Mouse (Mus musculus): Measurements from ENCODE around the gene Lrrc8b.

Lrrc8b gene

GRCm38 (mm10) chr5:105418851-105419250 is 3.3 kb downstream of the Lrrc8b start:
- DNase-seq (ENCODE audit: low spot score in 2 of 2): no peak

DNA sequence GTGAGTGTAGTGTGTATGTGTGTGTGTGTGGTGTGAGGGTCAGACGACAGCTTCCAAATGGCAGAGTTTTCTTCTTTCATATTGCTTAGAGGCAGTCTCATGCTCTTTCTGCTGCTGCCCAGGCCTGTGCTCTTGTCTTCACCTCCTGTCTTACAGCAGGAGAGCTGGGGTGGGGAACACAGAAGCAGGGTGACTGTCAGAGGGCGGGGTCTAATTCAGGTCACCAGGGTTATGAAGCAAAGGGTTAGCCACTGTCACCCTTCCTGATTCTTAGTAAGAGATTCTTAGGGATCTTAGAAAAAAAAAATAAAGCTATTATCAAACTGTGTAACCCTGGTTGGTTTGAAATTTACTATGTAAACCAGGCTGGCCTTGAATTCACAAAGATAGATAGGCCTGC is 10.0 kb downstream of the Lrrc8b start:
- no peak for DNase-seq (ENCODE audit: low spot score in 2 of 2)

DNA sequence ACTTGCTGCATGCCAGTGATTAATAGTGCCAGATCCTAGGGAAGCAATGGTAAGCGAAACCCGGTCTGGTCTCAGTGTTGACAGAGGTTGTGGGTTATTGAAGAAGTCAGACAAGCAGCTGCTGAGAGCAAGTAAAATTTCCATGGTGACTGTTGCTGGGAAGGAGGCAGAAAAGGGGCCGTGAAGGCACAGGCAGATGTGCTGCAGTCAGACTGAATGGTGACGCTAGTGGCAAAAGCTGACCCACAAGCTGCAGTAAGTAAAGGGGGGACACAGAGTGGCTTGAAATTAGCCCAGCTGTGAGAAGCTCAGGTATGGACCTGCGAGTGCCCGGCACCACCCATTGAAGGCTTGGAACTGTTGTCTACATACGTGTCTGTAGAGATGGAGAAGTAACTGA is 11.8 kb downstream of the Lrrc8b start:
- no peak for DNase-seq (ENCODE audit: low spot score in 2 of 2)

- DNase-seq (ENCODE audit: low spot score in 2 of 2): no peak
Observed at GRCm38 (mm10) chr5:105428265-105428974, 12.8 kb downstream of the Lrrc8b start.

DNA sequence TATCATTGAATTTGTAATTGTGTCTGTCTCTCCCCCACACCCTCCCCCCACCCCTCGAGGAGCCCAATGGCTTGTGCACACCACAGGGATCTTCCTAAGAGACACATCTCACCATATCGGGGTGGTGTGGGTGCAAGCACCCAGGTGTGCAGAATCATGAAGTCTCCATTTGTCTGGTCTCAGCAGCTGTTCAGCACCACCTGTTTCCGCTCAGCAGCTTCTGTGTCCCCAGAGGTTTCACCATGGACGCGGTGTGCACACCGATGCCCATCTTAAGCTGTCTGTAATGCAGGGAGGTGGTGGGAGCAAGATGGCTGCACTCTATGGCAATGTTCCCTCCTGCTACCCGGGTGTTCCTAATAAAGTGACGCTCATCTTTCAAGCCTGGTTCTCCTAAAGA is 14.6 kb downstream of the Lrrc8b start:
- DNase-seq (ENCODE audit: low spot score in 2 of 2): peak in 1 of 2 experiments; percentile 37

DNA sequence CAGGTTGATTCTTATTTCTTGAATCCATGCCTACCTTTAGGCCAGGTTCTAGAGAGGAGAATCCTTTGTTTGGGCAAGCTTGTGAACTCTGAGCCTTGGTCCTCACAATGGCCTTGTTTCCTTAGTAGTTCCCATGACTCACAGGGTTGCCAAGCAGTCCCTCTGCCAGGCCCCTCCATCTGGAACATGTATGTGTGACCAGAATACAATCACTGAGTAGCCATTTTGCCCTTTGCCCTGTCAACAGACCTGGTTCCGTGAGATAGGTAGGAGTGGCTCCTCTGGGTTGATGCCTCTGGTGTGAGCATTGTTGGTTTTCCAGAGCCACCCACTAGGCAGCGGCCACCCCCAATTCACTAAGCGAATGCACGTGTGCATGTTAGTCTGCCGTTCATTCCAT is 24.0 kb downstream of the Lrrc8b start:
- no peak for DNase-seq (ENCODE audit: low spot score in 2 of 2)

DNA sequence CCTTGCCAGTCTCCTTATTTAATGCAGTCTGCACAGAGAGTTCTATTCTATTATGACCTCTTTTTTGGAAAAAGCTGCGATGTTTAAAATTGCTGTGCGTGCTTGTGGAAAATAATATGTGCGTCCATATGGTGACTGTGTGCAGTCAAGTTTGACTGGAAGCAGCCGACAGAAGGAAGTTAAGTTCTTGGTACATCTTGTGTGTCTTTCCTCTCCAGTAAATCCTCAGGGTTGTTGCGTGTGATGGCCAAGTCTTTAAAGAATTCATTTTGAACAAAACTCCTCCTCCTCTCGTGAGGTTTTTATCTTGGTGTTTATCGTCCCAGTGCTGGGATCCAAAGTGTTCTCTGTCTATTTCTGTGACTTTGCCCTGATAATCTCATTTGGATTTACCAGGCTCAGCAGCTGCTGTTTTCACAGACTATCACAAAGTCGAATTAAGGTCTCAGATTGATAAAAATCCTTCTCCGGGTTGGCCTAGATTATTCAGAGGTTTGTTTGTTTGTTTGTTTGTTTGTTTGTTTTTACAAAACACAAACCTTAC is 25.5 kb downstream of the Lrrc8b start:
- DNase-seq (ENCODE audit: low spot score in 2 of 2): no peak

DNA sequence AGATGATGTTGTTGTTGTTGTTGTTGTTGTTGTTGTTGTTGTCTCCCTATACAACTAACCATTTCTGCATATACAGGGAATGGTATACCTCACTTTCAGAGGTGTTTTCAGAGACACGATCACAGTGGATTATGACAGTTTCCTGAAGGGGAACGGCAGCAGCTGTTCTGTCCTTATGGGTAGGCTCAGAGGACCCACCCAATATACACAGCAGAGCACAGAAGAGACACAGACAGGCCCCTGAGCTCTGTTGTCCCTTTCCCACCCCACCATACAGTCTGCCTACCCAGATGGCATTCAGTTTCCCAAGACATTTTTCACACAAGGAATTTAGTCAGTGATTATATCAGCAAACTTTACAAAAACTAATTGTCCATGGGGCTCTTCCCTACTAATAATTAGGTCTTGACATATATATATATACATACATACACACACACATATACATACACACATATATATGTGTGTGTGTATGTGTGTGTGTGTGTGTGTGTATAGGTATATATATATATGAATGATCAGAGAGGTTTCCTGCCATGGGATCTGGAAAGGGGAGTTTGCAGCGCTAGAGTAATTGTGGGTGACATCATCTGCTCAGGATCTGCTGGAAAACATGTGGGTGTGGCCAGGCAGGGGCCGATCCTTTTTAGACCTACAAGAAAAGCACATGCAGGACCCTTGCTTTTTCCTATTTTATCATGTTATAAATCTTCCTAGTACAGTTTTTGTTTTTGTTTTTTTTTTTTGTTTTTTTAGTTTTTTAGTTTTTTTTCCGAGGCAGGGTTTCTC is 26.8 kb downstream of the Lrrc8b start:
- DNase-seq (ENCODE audit: low spot score in 2 of 2): no peak

DNA sequence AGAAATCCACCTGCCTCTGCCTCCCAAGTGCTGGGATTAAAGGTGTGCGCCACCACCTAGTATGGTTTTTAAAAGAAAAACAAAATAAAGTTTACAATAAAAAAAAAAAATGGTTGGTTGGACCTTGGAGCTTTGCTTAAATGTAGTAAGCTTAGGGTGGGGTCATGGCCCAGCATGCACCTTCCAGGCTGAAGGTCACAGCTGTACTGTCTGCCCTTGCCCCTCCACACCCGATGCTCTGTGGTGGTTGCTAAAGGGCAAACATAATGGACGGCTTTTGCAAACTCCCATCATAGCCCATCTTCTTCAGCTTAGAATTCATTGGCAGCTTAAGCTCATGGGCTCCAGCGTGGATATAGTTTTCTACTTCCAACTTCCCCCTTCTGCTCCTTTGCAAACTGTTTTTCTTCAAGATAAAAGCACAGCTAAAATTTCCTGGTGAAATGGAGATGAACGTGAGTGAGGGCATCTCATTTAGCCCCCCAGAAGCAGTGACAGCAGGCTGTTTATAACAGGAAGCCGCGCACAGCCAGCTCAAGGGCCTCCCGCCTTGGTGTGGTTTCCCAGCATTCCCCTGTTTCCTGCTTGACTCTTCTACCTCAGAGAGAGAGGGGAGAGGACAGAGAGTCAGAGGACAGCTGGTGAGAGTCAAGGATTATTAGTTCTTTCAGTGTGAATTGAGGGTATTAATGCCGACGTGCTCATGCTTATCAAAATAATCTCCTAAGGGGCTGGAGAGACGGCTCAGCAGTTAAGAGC is 27.7 kb downstream of the Lrrc8b start:
- peak in 1 of 2 experiments; percentile 53 for DNase-seq (ENCODE audit: low spot score in 2 of 2)

- no peak for DNase-seq (ENCODE audit: low spot score in 2 of 2)
Observed at GRCm38 (mm10) chr5:105445686-105446085, 30.1 kb downstream of the Lrrc8b start.

- no peak for DNase-seq (ENCODE audit: low spot score in 2 of 2)
Observed at GRCm38 (mm10) chr5:105454105-105454504, 38.5 kb downstream of the Lrrc8b start.

GRCm38 (mm10) chr5:105459077-105459476 is 43.5 kb downstream of the Lrrc8b start:
- DNase-seq (ENCODE audit: low spot score in 2 of 2): no peak

- no peak for DNase-seq (ENCODE audit: low spot score in 2 of 2)
Observed at GRCm38 (mm10) chr5:105460551-105460950, 45.0 kb downstream of the Lrrc8b start.

- DNase-seq (ENCODE audit: low spot score in 2 of 2): no peak
Observed at GRCm38 (mm10) chr5:105461076-105461475, 45.5 kb downstream of the Lrrc8b start.

- DNase-seq (ENCODE audit: low spot score in 2 of 2): no peak
Observed at GRCm38 (mm10) chr5:105464671-105465070, 49.1 kb downstream of the Lrrc8b start.

DNA sequence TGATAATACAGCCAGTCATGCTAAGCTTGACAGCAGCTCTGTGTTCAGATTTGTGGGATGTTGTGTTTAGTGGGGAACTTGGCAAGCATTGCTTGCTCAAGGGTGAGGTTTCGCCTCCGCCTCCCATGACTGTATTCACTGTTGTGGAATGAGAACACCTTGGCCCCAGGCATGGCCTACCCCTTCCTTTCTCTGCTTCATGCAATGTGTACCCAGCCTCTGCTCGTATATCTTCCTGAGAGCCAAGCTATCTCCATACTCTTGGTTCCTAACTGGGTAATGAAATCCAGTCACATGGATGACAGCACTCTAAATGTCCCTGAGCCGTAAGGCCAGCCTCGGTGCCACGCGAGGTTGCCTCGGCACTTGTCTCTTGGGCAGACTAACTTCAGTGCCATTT is 50.0 kb downstream of the Lrrc8b start:
- DNase-seq (ENCODE audit: low spot score in 2 of 2): no peak

- no peak for DNase-seq (ENCODE audit: low spot score in 2 of 2)
Observed at GRCm38 (mm10) chr5:105466471-105466902, 50.9 kb downstream of the Lrrc8b start.

DNA sequence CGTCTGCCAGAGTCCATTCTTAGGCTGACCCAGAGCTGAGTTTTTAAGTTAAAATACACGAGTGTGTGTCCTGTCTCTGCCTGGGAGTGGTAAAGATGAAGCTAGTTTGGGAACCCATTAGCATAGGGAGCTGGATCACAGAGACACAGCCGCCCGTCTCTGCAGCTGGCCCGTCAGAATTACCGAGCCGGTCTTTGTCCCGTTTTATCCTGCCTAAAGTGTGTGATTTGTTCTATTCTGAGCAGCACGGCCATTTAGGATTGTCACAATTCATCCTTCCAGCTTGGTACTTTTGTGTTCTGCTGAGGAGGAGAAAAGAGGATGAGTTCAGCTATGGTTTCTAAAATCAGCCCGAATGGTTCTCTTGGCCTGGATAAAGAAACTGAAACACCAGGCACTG is 51.7 kb downstream of the Lrrc8b start:
- no peak for DNase-seq (ENCODE audit: low spot score in 2 of 2)

DNA sequence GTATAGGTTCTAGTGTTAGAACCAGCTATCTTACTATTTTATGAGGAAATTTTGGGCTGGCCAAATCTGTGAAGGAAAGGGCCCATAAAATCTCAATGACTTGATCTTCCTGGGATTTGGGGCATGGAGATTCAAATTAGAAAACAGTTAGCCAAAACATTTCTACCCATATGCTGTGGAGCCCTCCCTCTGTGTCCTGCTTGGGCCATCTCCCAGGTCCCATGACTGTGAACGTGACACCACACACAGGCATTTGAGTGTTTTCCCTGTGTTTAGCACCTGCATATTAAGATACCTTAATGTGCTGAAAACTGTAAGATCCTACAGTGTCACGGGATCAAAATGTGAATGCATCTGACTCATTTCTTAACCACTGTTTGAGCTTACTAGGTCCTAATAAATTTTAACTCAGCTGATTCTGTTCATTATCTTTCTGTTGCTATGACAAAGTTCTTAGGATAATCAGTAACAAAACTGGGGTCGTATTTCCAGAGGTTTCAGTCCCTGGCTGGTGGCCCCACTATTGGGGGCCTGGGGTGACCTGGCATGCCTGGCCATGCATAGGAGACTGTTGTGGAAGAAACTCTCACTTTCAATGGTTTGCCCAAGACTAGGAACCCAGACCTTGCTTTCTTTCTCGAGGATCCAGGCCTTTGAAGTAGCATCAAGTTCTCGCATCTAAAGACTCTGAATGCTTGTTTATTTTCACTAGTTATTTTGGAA is 57.6 kb downstream of the Lrrc8b start:
- DNase-seq (ENCODE audit: low spot score in 2 of 2): no peak

- DNase-seq (ENCODE audit: low spot score in 2 of 2): no peak
Observed at GRCm38 (mm10) chr5:105477527-105477926, 62.0 kb downstream of the Lrrc8b start.

DNA sequence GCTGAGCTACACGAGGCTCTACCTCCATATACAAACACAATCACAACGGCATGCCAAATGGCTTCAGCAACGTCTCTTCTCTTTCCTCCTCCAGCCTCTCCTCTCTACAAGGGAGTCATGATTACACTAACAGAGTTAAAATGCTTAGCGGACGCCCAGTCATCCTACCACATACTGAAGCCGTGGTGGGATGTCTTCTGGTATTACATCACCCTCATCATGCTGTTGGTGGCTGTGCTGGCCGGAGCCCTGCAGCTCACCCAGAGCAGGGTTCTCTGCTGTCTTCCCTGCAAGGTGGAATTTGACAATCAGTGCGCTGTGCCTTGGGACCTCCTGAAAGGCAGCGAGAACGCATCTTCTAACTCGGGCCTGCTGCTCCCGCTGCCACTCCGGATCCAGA is 64.1 kb downstream of the Lrrc8b start:
- DNase-seq (ENCODE audit: low spot score in 2 of 2): no peak

GRCm38 (mm10) chr5:105480561-105480960 is 65.0 kb downstream of the Lrrc8b start:
- no peak for DNase-seq (ENCODE audit: low spot score in 2 of 2)

Data from spleen, postnatal 10 days (tissue).